Mouse (Mus musculus) monocyte, adult 5-6 weeks (primary cell): Measurements from ENCODE around the gene Ces5a. TPM values are rescaled to one million over a fixed set of nuclear protein-coding genes. Genes with fewer than 3 reads are reported as not detected.

ENCODE experiments used
- ATAC-seq: fragments of 153-309, 156-312 bp; replicated peaks from 2 replicates; pipeline ENCODE4 v1.8.0; 2017; ENCODE audit warnings: mild to moderate bottlenecking; ENCODE audit not compliant: low TSS enrichment, insufficient number of reproducible peaks, severe bottlenecking, poor library complexity, low FRiP score
- total RNA-seq: library from RNA; stranded (forward); fragments of 200-1000, 200-491, 200-594 nt; gene quantifications from 3 replicates; pipeline ENCODE4 v1.2.3, GENCODE M21; 2017

Ces5a gene
- total RNA-seq, 1 experiment from 2014 or later: not detected

- no peak for ATAC-seq
Measured at GRCm38 (mm10) chr8:93454258-93454877, 81.3 kb downstream of the Ces5a start.

Other genes starting within 250 kb of the Ces5a start
- not detected in 3 replicates for gene Ces1g, start 198.5 kb downstream of the Ces5a start, total RNA-seq
- gene Ces1h, start 156.1 kb downstream of the Ces5a start, total RNA-seq: not detected in 3 replicates